Mouse (Mus musculus): ENCODE data around the gene Pnpla1. TPM values are rescaled to one million over a fixed set of nuclear protein-coding genes. Genes with fewer than 3 reads are reported as not detected.

The Pnpla1 gene
- polyA plus RNA-seq, 1 experiment from 2014 or later = 0.50 TPM

- no peak overlapping the region for H3K4me2 ChIP-seq
- no peak overlapping the region for H3K27ac ChIP-seq
- H3K4me1 ChIP-seq = peaks cover 9% of the 10 kb centered on the region; the same call in 1 of the 2 replicates
- H3K36me3 ChIP-seq = no peaks in the 10 kb centered on the region
- no peaks in the 10 kb centered on the region; the same call in 1 of the 2 replicates for H3K27me3 ChIP-seq (replicated peaks)
- H3K9me3 ChIP-seq = no peaks in the 10 kb centered on the region
- no peak overlapping the region for H3K4me3 ChIP-seq (replicated peaks)
- H3K9ac ChIP-seq = no peak overlapping the region
- 81% methylated on average over 4 of the region's 4 CpGs for WGBS
- ATAC-seq (ENCODE audit: insufficient read depth, low FRiP score, low read depth) = no peak
These were observed 16.0 kb downstream of the Pnpla1 start for GRCm38 (mm10) chr17:28874216-28874615.

- H3K27me3 ChIP-seq (replicated peaks) = no peaks in the 10 kb centered on the region; the same call in 1 of the 2 replicates
- ATAC-seq (ENCODE audit: insufficient read depth, low FRiP score, low read depth) = peak; percentile 28; the same call in 1 of the 2 replicates
- H3K4me2 ChIP-seq = no peak overlapping the region
- H3K4me1 ChIP-seq = peaks cover 9% of the 10 kb centered on the region; the same call in 1 of the 2 replicates
- H3K9ac ChIP-seq = no peak overlapping the region
- no peak overlapping the region for H3K4me3 ChIP-seq (replicated peaks)
- no peaks in the 10 kb centered on the region for H3K36me3 ChIP-seq
- 54% methylated on average over 7 of the region's 7 CpGs for WGBS
- H3K9me3 ChIP-seq = no peaks in the 10 kb centered on the region
- H3K27ac ChIP-seq = no peak overlapping the region
These were observed 16.6 kb downstream of the Pnpla1 start for GRCm38 (mm10) chr17:28874825-28875224.

DNA sequence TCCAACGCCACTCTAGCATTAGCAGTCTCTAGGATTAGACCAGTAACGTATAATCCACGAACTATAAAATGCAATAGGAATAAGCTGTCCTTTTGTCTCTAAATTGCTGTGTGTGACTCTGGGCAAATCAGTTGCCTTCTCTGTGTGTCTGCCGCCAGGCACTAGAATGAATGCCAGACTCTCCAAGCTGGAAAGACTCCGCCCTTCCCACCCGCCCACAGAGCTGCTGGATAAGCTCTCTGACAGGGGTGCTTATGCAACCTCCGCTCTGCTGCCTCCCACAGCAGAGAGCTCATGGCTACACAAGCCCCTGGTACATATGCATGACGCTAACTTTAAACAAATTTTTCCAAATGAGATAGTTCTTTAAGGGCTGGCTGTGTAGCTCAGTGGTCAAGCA, 17.1 kb downstream of the Pnpla1 start:
- no peak overlapping the region for H3K27ac ChIP-seq
- no peaks in the 10 kb centered on the region for H3K36me3 ChIP-seq
- H3K9me3 ChIP-seq = no peaks in the 10 kb centered on the region
- H3K4me1 ChIP-seq = peaks cover 14% of the 10 kb centered on the region; the same call in 1 of the 2 replicates
- 34% methylated on average over 8 of the region's 8 CpGs for WGBS
- H3K4me2 ChIP-seq = no peak overlapping the region
- ATAC-seq (ENCODE audit: insufficient read depth, low FRiP score, low read depth) = peak; percentile 45; the same call in 1 of the 2 replicates
- no peak overlapping the region for H3K4me3 ChIP-seq (replicated peaks)
- no peaks in the 10 kb centered on the region; the same call in 1 of the 2 replicates for H3K27me3 ChIP-seq (replicated peaks)
- no peak overlapping the region for H3K9ac ChIP-seq

- Histone ChIP-seq H3K4me1 (peaks cover 14% of the 10 kb centered on the region; the same call in 1 of the 2 replicates), H3K36me3 (no peaks in the 10 kb centered on the region), H3K9me3 (no peaks in the 10 kb centered on the region), H3K27me3 (replicated peaks) (no peaks in the 10 kb centered on the region; the same call in 1 of the 2 replicates), H3K4me3 (replicated peaks) (no peak overlapping the region), H3K9ac (no peak overlapping the region), H3K4me2 (no peak overlapping the region), H3K27ac (no peak overlapping the region)
- ATAC-seq (ENCODE audit: insufficient read depth, low FRiP score, low read depth) = no peak
- 66% methylated on average over 5 of the region's 5 CpGs for WGBS
These were observed 18.1 kb downstream of the Pnpla1 start for GRCm38 (mm10) chr17:28876331-28876730.

DNA sequence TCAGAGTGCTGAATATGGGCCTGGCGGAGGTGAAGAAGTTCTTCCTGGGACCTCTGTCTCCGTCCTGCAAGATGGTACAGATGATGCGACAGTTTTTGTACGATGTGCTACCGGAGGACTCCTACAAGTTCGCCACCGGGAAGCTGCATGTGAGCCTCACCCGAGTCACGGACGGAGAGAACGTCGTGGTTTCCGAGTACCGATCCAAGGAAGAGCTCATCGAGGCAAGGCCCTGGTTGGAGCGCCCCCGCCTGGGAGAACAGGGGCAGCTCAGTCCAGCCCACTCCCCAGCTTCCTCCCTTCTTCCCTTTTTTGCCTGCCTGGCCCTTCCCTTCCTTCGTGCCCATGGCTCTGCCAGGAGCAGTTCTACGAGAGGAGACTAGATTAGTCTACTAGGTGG, 18.6 kb downstream of the Pnpla1 start:
- ATAC-seq (ENCODE audit: insufficient read depth, low FRiP score, low read depth) = no peak
- Histone ChIP-seq H3K9ac (no peak overlapping the region), H3K4me3 (replicated peaks) (no peak overlapping the region), H3K9me3 (no peaks in the 10 kb centered on the region), H3K4me2 (peak overlapping the region; percentile 19; the same call in 1 of the 2 replicates), H3K36me3 (no peaks in the 10 kb centered on the region), H3K27me3 (replicated peaks) (no peaks in the 10 kb centered on the region; the same call in 1 of the 2 replicates), H3K4me1 (peaks cover 14% of the 10 kb centered on the region; the same call in 1 of the 2 replicates), H3K27ac (no peak overlapping the region)
- WGBS = 20% methylated on average over 19 of the region's 19 CpGs

GRCm38 (mm10) chr17:28879931-28880391, 21.8 kb downstream of the Pnpla1 start:
- H3K36me3 ChIP-seq = no peaks in the 10 kb centered on the region
- H3K4me2 ChIP-seq = 0 out of 2 replicates have a peak overlapping the region, but pooled peaks have one; percentile 29
- H3K27me3 ChIP-seq (replicated peaks) = no peaks in the 10 kb centered on the region; the same call in 1 of the 2 replicates
- H3K4me1 ChIP-seq = peaks cover 15% of the 10 kb centered on the region
- H3K9me3 ChIP-seq = no peaks in the 10 kb centered on the region
- no peak overlapping the region for H3K27ac ChIP-seq
- no peak overlapping the region for H3K9ac ChIP-seq
- no peak; the same call in 1 of the 2 replicates for ATAC-seq (ENCODE audit: insufficient read depth, low FRiP score, low read depth)
- WGBS = 8% methylated on average over 18 of the region's 18 CpGs
- H3K4me3 ChIP-seq (replicated peaks) = no peak overlapping the region

GRCm38 (mm10) chr17:28882316-28882715, 24.1 kb downstream of the Pnpla1 start:
- Histone ChIP-seq H3K4me2 (0 out of 2 replicates have a peak overlapping the region, but pooled peaks have one; percentile 6), H3K36me3 (no peaks in the 10 kb centered on the region), H3K4me1 (peaks cover 8% of the 10 kb centered on the region; the same call in 1 of the 2 replicates), H3K27ac (no peak overlapping the region), H3K27me3 (replicated peaks) (no peaks in the 10 kb centered on the region), H3K9me3 (no peaks in the 10 kb centered on the region), H3K4me3 (replicated peaks) (no peak overlapping the region), H3K9ac (no peak overlapping the region)
- WGBS = under 1% methylated on average over 12 of the region's 12 CpGs
- ATAC-seq (ENCODE audit: insufficient read depth, low FRiP score, low read depth) = no peak

GRCm38 (mm10) chr17:28882810-28883209, 24.6 kb downstream of the Pnpla1 start:
- no peak overlapping the region for H3K4me2 ChIP-seq

GRCm38 (mm10) chr17:28883941-28884516, 25.8 kb downstream of the Pnpla1 start:
- Histone ChIP-seq H3K36me3 (no peaks in the 10 kb centered on the region), H3K4me1 (peaks cover 8% of the 10 kb centered on the region; the same call in 1 of the 2 replicates), H3K9ac (no peak overlapping the region), H3K27ac (no peak overlapping the region), H3K4me2 (no peak overlapping the region), H3K27me3 (replicated peaks) (no peaks in the 10 kb centered on the region), H3K4me3 (replicated peaks) (no peak overlapping the region), H3K9me3 (no peaks in the 10 kb centered on the region)
- no peak for ATAC-seq (ENCODE audit: insufficient read depth, low FRiP score, low read depth)
- WGBS = 62% methylated on average over 10 of the region's 10 CpGs

More at GRCm38 (mm10) chr17:28882810-28883209, 24.6 kb downstream of the Pnpla1 start:
- H3K9me3 ChIP-seq = no peaks in the 10 kb centered on the region
- H3K27ac ChIP-seq = no peak overlapping the region
- no peak for ATAC-seq (ENCODE audit: insufficient read depth, low FRiP score, low read depth)
- no peaks in the 10 kb centered on the region for H3K27me3 ChIP-seq (replicated peaks)
- 51% methylated on average over 8 of the region's 8 CpGs for WGBS
- H3K36me3 ChIP-seq = no peaks in the 10 kb centered on the region
- no peak overlapping the region for H3K4me3 ChIP-seq (replicated peaks)
- peaks cover 8% of the 10 kb centered on the region; the same call in 1 of the 2 replicates for H3K4me1 ChIP-seq
- no peak overlapping the region for H3K9ac ChIP-seq

- Histone ChIP-seq H3K9me3 (no peaks in the 10 kb centered on the region), H3K27ac (no peak overlapping the region), H3K4me3 (replicated peaks) (no peak overlapping the region), H3K9ac (no peak overlapping the region), H3K27me3 (replicated peaks) (no peaks in the 10 kb centered on the region), H3K36me3 (no peaks in the 10 kb centered on the region), H3K4me1 (peaks cover 4% of the 10 kb centered on the region; the same call in 1 of the 2 replicates), H3K4me2 (no peak overlapping the region)
- WGBS = 83% methylated on average over 8 of the region's 8 CpGs
- ATAC-seq (ENCODE audit: insufficient read depth, low FRiP score, low read depth) = no peak
These were observed 27.0 kb downstream of the Pnpla1 start for GRCm38 (mm10) chr17:28885231-28885630.

GRCm38 (mm10) chr17:28886266-28886665, 28.1 kb downstream of the Pnpla1 start:
- H3K4me3 ChIP-seq (replicated peaks) = no peak overlapping the region
- H3K27me3 ChIP-seq (replicated peaks) = no peaks in the 10 kb centered on the region
- ATAC-seq (ENCODE audit: insufficient read depth, low FRiP score, low read depth) = no peak
- H3K27ac ChIP-seq = no peak overlapping the region
- no peak overlapping the region for H3K9ac ChIP-seq
- WGBS = 76% methylated on average over 8 of the region's 8 CpGs
- no peaks in the 10 kb centered on the region for H3K36me3 ChIP-seq
- no peaks in the 10 kb centered on the region for H3K9me3 ChIP-seq
- no peak overlapping the region for H3K4me2 ChIP-seq
- H3K4me1 ChIP-seq = peaks cover 3% of the 10 kb centered on the region; the same call in 1 of the 2 replicates

GRCm38 (mm10) chr17:28894050-28894767, 36.0 kb downstream of the Pnpla1 start:
- Histone ChIP-seq H3K27me3 (replicated peaks) (no peaks in the 10 kb centered on the region), H3K4me3 (replicated peaks) (no peak overlapping the region), H3K4me2 (no peak overlapping the region), H3K4me1 (no peaks in the 10 kb centered on the region), H3K36me3 (no peaks in the 10 kb centered on the region), H3K9me3 (no peaks in the 10 kb centered on the region), H3K9ac (no peak overlapping the region), H3K27ac (no peak overlapping the region)
- WGBS = 85% methylated on average over 11 of the region's 11 CpGs
- no peak for ATAC-seq (ENCODE audit: insufficient read depth, low FRiP score, low read depth)

Measured in stomach, embryonic 15.5 days (tissue).